Mouse (Mus musculus) forebrain, embryonic 10.5 days (tissue): ENCODE data around the gene Inmt. TPM values are rescaled to one million over a fixed set of nuclear protein-coding genes. Genes with fewer than 3 reads are reported as not detected.

Experiments used
- DNase-seq: peaks from one replicate; pipeline ENCODE4 v3.0.0-alpha.2; 2017; ENCODE audit warnings: low spot score; ENCODE audit errors: extremely low spot score
- H3K27ac ChIP-seq: fragments of 300-500 bp; sonication (generic); 2 replicates; pipeline ENCODE4 v1.5.1; 2016; ENCODE audit warnings: mild to moderate bottlenecking
- H3K27me3 ChIP-seq: fragments of 300-500 bp; sonication (generic); 2 replicates; pipeline ENCODE4 v1.6.1; 2016; ENCODE audit warnings: mild to moderate bottlenecking; ENCODE audit not compliant: poor library complexity, severe bottlenecking
- H3K36me3 ChIP-seq: fragments of 300-500 bp; sonication (generic); replicated peaks from 2 replicates; pipeline ENCODE4 v1.6.1; 2016; ENCODE audit warnings: mild to moderate bottlenecking, moderate library complexity
- H3K4me1 ChIP-seq: fragments of 300-500 bp; sonication (generic); 2 replicates; pipeline ENCODE4 v1.6.1; 2016
- H3K4me3 ChIP-seq: fragments of 300-500 bp; sonication (generic); 2 replicates; pipeline ENCODE4 v1.5.1; 2016; ENCODE audit warnings: mild to moderate bottlenecking, moderate library complexity
- H3K9me3 ChIP-seq: fragments of 300-500 bp; sonication (generic); 2 replicates; pipeline ENCODE4 v1.6.1; 2016; ENCODE audit warnings: mild to moderate bottlenecking, moderate library complexity
- WGBS: fragments of 180-500 bp; shearing (Covaris S2); methylation state at CpG from one replicate; pipeline ENCODE4 v1.1.7; 2016; 5-methylcytosine and 5-hydroxymethylcytosine counted together
- polyA plus RNA-seq: library from polyadenylated mRNA; unstranded; fragments of >200 nt; fragmentation: Nextera tagmentation; extraction: Ambion mirVana; gene quantifications from 2 replicates; pipeline ENCODE4 v1.2.1, GENCODE M21; 2016

The Inmt gene
- 8.3 and 11.8 TPM in 2 replicates for polyA plus RNA-seq

DNA sequence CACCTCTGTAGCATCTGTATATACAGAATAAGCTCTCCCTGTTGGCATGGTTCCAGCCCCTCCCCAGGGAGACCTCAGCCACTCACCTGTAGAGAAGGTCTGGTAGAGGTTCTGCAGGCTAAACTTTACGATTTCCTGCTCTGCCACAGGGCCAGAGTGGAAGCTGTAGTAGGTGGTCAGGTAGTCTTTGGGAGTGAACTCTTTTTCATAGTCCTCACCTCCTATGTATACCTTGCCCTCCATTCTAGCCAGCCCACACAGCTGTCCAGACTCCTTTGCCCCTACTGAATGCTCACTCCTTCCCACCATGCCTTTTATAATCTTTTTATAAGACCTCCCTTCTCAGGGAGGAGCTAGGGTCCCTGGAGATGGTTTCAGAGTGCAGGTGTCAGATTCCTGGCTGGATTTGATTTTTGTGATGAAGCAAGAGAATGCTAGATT lies at the start of gene Inmt:
Gene Inmt (minus strand): TSS at position 303 of the 441 bp plus-strand sequence.
- Histone ChIP-seq H3K4me3 (no peak within 1 kb of the TSS), H3K9me3 (no peaks in the 10 kb centered on the region), H3K27me3 (peaks cover 77% of the 10 kb centered on the region), H3K27ac (0 out of 2 replicates have a peak within 1 kb of the TSS, but pooled peaks have one; percentile 35), H3K4me1 (peaks cover 37% of the 10 kb centered on the region), H3K36me3 (no peaks in the 10 kb centered on the region)
- no peak for DNase-seq
- 91% methylated on average over 1 of the region's 1 CpGs for WGBS

DNA sequence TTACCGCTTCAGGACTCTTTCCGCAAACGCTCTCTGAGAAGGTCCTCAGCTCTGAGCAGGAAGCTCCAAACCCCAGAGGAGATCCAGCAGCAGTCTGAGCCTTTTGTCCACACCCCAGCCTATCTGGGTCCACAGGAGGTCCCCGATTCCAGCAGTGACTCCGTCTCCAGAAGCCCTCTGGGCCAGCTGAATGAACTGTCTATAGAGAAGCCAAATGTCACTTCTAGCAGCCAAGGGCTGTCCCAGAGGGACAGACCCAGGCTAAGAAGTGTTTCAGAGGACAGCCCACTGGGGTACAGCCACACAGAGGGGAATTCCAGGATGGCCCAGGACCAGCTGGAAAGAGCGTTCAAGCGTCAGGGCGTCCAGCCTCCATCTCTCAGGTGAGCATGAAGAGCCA lies 49.1 kb upstream of the Inmt start:
- 93% methylated on average over 8 of the region's 8 CpGs for WGBS
- peaks cover 67% of the 10 kb centered on the region for H3K36me3 ChIP-seq

DNA sequence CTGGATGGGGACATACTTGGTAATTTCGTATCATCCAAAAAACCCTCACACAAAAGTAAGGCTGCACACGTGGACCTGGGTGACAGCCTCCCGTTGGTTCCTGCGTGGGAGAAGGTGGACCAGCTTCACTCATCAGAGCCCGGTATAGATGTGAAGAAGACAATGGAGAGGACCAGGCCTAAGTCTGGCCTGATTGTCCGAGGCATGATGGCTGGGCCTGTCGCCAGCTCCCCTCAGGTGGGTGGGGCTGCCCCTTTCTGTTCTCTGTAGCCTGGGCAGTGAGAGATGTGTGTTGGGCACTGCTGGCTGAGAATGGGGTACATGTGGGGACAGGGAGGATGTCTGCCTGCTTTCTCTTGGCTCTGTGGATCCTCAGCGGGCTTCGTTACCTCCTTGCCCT lies 43.4 kb upstream of the Inmt start:
- Histone ChIP-seq H3K36me3 (peaks cover 92% of the 10 kb centered on the region), H3K4me1 (no peaks in the 10 kb centered on the region), H3K4me3 (no peak overlapping the region), H3K27ac (no peak overlapping the region), H3K27me3 (no peaks in the 10 kb centered on the region), H3K9me3 (no peaks in the 10 kb centered on the region)
- DNase-seq = no peak
- 92% methylated on average over 9 of the region's 9 CpGs for WGBS

More for the DNA sequence above, 49.1 kb upstream of the Inmt start:
- Histone ChIP-seq H3K4me3 (no peak overlapping the region), H3K27me3 (no peaks in the 10 kb centered on the region), H3K9me3 (no peaks in the 10 kb centered on the region), H3K27ac (no peak overlapping the region), H3K4me1 (no peaks in the 10 kb centered on the region)
- DNase-seq = no peak

DNA sequence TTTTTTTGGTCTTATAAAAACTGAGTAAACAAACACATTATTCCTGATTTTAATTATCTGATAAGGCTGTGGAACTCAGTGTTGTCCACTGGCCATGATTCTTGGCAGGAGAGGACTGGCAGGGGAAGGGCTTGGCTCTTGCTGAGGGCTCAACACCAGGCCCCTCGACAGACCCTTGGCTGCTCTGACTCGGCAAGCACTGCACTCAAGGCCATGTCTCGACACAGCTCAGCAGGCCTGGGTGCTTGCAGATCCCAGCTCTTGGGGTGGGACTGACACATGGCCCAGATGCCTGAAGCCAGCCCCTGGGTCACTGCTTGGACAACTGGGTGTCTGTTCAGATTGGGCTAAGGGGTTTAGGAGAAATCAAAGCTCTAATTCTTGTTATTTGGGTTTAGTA lies 39.7 kb upstream of the Inmt start:
- WGBS = 79% methylated on average over 3 of the region's 3 CpGs

DNA sequence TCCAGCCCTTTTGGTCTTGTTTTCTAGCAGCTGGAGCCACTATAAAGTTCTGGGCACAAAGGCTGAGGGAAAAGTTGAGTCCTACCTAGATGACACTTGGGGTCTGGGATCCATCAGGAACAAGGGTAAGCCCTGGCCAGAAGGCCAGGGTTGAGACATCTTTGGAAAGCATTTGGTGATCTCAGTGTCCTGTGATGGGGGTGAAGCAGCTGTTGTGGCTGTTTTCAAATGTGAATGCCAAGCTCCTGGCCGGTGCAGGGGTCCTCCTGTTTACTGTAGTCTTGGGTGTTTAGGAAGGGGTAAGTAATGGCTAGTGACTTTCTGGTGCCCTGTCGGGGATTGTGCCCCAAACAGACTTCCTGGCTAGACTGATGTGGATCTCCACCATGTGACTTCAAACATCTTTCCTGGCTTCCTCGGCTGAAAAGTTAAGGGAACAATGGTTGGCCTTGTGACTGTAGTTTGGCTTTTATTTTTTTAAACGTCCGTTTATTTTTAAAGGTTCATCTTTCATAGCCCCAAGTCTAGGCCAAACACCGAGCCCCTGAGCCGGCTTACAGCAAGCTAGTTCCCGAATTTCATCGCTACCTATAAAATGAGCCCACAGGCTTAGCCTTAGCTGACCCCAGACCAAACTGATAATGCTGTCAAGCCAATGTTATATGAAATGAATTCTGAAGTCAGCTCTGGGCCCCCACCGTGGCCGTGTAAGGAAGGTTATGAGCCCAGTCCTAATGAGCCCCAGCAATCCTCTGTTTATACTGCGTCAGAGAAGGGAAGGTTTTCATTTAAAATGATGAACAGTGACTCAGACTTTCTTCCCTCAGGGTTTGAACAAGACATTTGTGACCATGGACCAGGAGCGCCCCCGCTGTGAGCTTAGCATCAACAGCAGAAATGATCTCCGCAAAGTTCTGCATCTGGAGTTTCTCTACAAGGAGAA lies 35.9 kb upstream of the Inmt start:
- H3K27me3 ChIP-seq = no peaks in the 10 kb centered on the region
- WGBS = 74% methylated on average over 15 of the region's 15 CpGs
- peak overlapping the region; percentile 76 for H3K27ac ChIP-seq
- H3K4me3 ChIP-seq = no peak overlapping the region
- H3K9me3 ChIP-seq = no peaks in the 10 kb centered on the region
- peaks cover 53% of the 10 kb centered on the region for H3K36me3 ChIP-seq
- DNase-seq = peak; percentile 25
- H3K4me1 ChIP-seq = peaks cover 26% of the 10 kb centered on the region

More for the DNA sequence above, 39.7 kb upstream of the Inmt start:
- peaks cover 8% of the 10 kb centered on the region; the same call in 1 of the 2 replicates for H3K4me1 ChIP-seq
- H3K27me3 ChIP-seq = no peaks in the 10 kb centered on the region
- H3K27ac ChIP-seq = no peak overlapping the region
- peaks cover 78% of the 10 kb centered on the region for H3K36me3 ChIP-seq
- no peak for DNase-seq
- no peak overlapping the region for H3K4me3 ChIP-seq
- H3K9me3 ChIP-seq = no peaks in the 10 kb centered on the region

DNA sequence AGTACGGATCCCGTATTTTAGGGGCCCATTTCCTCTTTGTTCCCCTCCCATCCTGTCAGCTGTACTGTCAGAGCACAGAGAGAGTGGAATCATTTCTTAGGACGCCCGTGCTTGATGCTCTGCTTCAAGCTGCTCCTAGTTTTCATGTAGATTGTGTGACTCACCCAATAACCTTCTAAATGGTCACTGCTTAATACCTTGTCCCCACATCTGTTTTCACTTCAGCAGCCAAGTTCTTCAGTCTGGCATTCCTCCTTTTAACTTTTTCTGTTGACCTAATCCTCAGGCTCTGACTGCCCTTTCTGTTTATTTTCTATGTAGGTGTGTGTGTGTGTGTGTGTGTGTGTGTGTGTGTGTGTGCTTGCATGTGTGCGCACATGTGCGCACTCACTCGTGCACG lies 32.9 kb upstream of the Inmt start:
- H3K27ac ChIP-seq = peak overlapping the region; percentile 72; the same call in 1 of the 2 replicates
- DNase-seq = no peak
- no peaks in the 10 kb centered on the region for H3K9me3 ChIP-seq
- H3K4me3 ChIP-seq = no peak overlapping the region
- no peaks in the 10 kb centered on the region for H3K27me3 ChIP-seq
- peaks cover 31% of the 10 kb centered on the region for H3K36me3 ChIP-seq
- peaks cover 54% of the 10 kb centered on the region for H3K4me1 ChIP-seq
- 80% methylated on average over 8 of the region's 8 CpGs for WGBS

DNA sequence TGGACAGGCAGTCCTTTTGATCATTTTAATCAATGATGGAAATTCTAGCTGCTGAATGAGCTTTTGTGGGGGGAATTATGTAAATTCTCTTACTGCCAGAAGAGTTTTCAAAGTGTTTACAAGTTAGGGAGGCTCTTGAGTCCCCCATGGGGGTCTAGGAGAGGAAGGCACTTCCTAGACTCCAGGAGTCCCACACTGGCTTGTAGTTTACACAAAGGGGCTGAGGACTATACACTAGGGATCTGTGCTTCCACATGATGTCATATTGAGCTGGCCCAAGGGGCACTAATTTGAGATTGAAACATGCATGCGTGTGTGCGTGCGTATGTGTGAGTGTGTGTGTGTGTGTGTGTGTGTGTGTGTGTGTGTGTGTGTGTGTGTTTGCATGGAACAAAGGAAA lies 29.1 kb upstream of the Inmt start:
- Histone ChIP-seq H3K27ac (peak overlapping the region; percentile 93), H3K4me3 (peak overlapping the region; percentile 55), H3K4me1 (peaks cover 49% of the 10 kb centered on the region), H3K9me3 (no peaks in the 10 kb centered on the region), H3K36me3 (peaks cover 13% of the 10 kb centered on the region; the same call in 1 of the 2 replicates), H3K27me3 (no peaks in the 10 kb centered on the region)
- 79% methylated on average over 3 of the region's 3 CpGs for WGBS
- peak; percentile 35 for DNase-seq

DNA sequence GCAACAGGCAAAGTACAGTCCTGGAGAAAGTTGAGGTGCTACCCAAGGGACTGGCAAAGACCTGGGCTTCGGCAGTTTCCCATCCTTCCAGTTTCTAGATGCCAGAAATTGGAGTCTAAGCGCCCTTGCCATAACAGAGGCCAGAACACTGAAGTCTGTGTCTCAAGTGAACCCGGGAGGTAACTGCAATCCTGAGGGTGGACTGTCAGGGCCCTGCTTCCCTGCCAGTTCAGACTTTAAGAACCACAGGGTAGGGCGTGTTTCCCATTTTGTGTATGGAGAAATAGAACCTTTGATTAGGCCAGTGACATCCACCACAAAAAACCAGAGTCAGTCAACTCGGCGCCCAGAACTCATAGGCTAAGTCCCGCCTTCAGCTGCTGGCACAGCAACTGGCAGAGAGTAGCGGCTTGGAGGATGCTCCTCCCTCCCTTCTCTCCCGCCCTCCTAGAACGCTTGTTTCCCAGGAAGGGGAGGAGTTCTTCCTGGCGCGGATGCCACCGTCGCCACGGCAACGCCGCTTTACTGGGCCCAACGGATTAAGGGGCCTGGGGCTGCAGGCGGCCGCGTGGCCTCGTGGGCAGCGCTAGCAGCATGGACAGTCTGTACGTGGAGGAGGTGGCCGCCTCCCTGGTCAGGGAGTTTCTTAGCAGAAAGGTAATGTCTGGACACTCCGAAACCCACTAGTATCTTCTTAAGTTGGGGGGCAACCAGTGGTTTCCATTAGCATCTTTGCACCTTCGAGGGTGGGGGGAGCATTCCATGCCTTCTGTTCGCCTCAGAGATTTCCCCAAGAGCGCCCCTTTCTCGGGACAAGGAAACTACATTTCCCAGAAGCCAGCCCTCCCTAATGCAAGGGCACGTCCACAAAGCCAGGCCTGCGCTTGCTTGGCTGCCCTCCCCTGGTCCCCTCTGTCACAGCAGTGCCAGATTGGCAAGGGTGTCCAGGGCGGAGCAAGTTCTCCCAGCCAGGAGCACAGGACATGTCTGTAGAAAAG lies 28.4 kb upstream of the Inmt start, which contains the start of gene Mindy4:
Gene Mindy4 (plus strand): TSS at position 471 of the 998 bp plus-strand sequence.
- Histone ChIP-seq H3K27ac (peak within 1 kb of the TSS; percentile 93), H3K4me1 (peaks cover 45% of the 10 kb centered on the region), H3K9me3 (no peaks in the 10 kb centered on the region), H3K4me3 (peak within 1 kb of the TSS; percentile 55), H3K36me3 (peaks cover 10% of the 10 kb centered on the region; the same call in 1 of the 2 replicates), H3K27me3 (no peaks in the 10 kb centered on the region)
- peak; percentile 93 for DNase-seq
- 4% methylated on average over 33 of the region's 33 CpGs for WGBS

DNA sequence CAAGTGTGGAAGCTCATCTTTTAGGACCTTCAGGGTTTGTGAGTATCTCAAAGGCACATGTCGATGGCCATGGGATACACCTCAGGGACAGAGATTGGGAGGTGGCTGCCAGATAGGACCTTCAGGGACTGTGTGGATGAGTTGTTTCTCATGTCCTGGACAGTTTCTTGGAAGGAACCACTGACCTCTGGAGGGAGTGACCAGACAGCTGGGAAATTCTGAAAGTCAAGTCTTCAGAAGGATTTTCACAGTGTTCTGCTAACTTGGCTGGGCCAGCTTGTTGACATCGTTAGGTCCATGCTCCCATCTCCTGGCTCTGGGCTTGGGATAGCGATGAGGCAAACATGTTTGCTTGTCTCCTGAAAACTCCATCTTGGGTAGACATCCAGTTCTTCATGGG lies 24.2 kb upstream of the Inmt start:
- DNase-seq = no peak
- H3K9me3 ChIP-seq = no peaks in the 10 kb centered on the region
- H3K27me3 ChIP-seq = no peaks in the 10 kb centered on the region
- WGBS = 92% methylated on average over 3 of the region's 3 CpGs
- H3K4me1 ChIP-seq = peaks cover 16% of the 10 kb centered on the region
- no peak overlapping the region for H3K27ac ChIP-seq
- no peaks in the 10 kb centered on the region for H3K36me3 ChIP-seq
- H3K4me3 ChIP-seq = no peak overlapping the region

DNA sequence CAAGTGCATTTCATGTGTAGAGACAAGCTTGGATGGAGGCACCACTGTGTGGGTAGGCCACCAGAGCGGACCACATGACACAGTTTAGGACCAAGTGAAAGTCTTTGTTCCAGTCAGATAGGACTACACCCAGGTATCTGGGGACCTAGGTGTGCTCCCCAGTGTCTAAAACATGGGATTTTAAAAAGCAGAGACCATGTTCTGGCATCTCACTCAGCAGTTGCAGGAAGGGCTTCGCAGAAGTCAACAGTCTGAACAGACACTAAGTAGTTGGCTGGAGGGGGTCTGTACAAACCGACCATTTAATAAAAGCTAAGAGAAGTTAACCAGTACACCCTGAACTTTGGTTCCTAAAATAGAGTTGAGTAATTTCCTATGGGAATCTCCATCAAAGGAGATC lies 18.3 kb upstream of the Inmt start:
- no peak for DNase-seq
- Histone ChIP-seq H3K4me3 (no peak overlapping the region), H3K27me3 (no peaks in the 10 kb centered on the region), H3K36me3 (no peaks in the 10 kb centered on the region), H3K9me3 (0 out of 2 replicates have a peak, but pooled peaks cover under 1% of the 10 kb centered on the region), H3K27ac (no peak overlapping the region), H3K4me1 (no peaks in the 10 kb centered on the region)
- WGBS = 95% methylated on average over 3 of the region's 3 CpGs

DNA sequence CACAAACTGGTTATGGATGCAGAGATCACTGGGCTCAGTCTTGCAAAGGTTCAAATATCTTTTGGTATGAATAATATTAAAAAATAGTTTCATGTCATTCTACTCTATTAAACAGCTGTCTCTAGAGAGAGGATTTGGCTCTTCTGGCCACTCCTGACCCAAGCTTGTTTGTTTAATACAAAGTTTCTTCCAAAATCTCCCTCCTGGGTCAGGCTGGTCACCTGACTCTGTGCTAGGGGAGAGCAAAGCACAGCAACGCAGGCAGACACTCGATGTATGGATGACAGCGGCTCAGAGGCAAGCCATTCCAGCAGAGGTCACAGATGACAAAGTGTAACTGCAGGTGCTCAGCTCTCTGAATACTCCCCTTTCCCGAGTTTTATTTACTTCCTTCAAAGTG lies 16.7 kb upstream of the Inmt start:
- 74% methylated on average over 4 of the region's 4 CpGs for WGBS
- H3K4me1 ChIP-seq = no peaks in the 10 kb centered on the region
- H3K27ac ChIP-seq = no peak overlapping the region
- no peak overlapping the region for H3K4me3 ChIP-seq
- no peaks in the 10 kb centered on the region for H3K36me3 ChIP-seq
- no peaks in the 10 kb centered on the region for H3K27me3 ChIP-seq
- DNase-seq = no peak
- H3K9me3 ChIP-seq = peaks cover 13% of the 10 kb centered on the region; the same call in 1 of the 2 replicates

DNA sequence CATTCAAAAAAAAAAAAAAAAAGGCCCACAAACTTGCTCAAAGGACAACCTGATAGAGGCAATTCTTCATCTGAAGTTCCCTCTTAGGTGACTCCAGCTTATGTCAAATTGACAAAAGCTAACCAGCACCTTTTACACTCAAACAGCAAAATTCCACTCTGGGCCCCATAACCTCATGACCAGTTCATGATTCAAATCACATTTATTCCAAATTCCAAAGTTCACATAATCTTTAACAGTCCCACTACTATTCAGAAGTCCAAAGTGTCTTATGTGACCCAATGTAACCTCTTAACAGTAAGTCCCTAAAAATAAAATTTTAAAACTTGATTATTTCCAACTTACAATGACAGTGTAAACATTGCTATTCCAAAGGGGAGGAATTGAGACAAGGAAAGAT lies 14.6 kb upstream of the Inmt start:
- Histone ChIP-seq H3K27me3 (no peaks in the 10 kb centered on the region), H3K36me3 (no peaks in the 10 kb centered on the region), H3K4me1 (no peaks in the 10 kb centered on the region), H3K4me3 (no peak overlapping the region), H3K27ac (no peak overlapping the region), H3K9me3 (peaks cover 15% of the 10 kb centered on the region; the same call in 1 of the 2 replicates)
- no peak for DNase-seq
